Mouse (Mus musculus): ENCODE measurements around the gene Rabl2. TPM values are rescaled to one million over a fixed set of nuclear protein-coding genes. Genes with fewer than 3 reads are reported as not detected.

Rabl2 gene
- 1.0 and 3.9 TPM in 2 replicates for polyA plus RNA-seq (2012; rRNA removed; ENCODE audit: low replicate concordance)

DNA sequence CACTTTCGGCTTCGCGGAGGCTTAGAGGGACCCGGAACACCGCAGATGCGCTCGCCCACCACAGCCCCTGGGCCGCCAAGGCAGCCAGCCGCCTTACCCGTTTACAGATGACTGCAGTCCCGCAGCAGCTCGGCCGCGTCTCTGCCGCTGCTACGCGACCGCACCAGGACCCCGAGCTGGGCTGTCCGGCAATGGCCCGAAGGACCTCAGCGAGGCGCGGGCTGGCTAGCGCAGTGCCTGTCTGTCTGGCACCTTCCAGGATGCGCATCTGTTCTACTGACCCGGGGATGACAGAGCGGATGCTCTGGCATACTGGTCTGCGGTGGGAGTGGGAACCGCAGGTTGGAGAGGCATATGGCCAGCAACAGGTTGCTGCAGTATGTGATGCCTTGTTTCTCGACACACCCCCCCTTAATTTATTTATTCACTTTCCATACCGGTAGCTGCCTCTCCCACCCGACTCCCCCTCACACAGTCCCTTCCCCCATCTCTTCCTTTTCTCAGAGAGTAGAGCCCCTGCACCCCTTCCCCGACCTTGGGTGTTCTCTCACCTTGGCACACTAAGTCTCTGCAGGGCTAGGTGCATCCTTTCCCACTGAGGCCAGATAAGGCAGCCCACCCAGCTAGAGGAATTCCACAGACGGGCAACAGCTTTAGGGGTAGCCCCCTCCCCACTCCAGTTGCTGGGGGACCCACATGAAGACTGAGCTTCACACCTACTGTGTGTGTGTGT is at the start of gene Rabl2:
Gene Rabl2 (minus strand): TSS at position 201 of the 733 bp plus-strand sequence.

DNA sequence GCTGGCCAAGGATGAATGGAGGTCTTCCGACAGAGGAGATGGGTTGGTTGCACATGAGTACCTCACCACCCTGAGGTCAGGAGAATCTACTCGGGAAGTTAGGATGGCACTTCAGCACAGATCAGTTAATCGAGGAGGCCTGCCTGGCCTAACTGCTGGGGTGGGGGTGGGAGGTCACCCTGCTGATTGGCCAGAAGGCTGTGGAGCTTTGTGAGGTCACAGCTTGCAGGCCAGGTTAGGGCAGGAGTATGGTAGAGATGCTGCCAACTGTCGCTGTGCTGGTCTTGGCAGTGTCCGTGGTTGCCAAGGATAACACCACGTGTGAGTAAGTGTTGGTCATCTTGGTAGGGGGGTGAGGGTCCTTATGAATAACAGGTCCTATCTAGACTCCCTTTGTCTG is 23.6 kb downstream of the Rabl2 start, which contains the start of gene Acr:
Gene Acr (plus strand): TSS at position 213 of the 400 bp plus-strand sequence.

Other genes starting within 250 kb of the Rabl2 start
- gene Lmf2, start 236.3 kb downstream of the Rabl2 start, polyA plus RNA-seq (2012; rRNA removed; ENCODE audit: low replicate concordance), result 30.4 and 32.4 TPM in 2 replicates
- 97.4 and 142 TPM in 2 replicates for gene Ncaph2, start 236.2 kb downstream of the Rabl2 start, polyA plus RNA-seq (2012; rRNA removed; ENCODE audit: low replicate concordance)
- gene Sco2, start 218.1 kb downstream of the Rabl2 start, polyA plus RNA-seq (2012; rRNA removed; ENCODE audit: low replicate concordance), result 308 and 600 TPM in 2 replicates
- gene Tymp, start 214.9 kb downstream of the Rabl2 start, polyA plus RNA-seq (2012; rRNA removed; ENCODE audit: low replicate concordance), result 99.3 and 259 TPM in 2 replicates
- 108 and 177 TPM in 2 replicates for gene Odf3b, start 212.6 kb downstream of the Rabl2 start, polyA plus RNA-seq (2012; rRNA removed; ENCODE audit: low replicate concordance)
- 2.8 and 3.0 TPM in 2 replicates for gene Klhdc7b, start 207.0 kb downstream of the Rabl2 start, polyA plus RNA-seq (2012; rRNA removed; ENCODE audit: low replicate concordance)
- 0.78 and 1.7 TPM in 2 replicates for gene Syce3, start 181.4 kb downstream of the Rabl2 start, polyA plus RNA-seq (2012; rRNA removed; ENCODE audit: low replicate concordance)
- 2.7 and 2.8 TPM in 2 replicates for gene Cpt1b, start 166.1 kb downstream of the Rabl2 start, polyA plus RNA-seq (2012; rRNA removed; ENCODE audit: low replicate concordance)
- 0.21 and 0.41 TPM in 2 replicates for gene C730034F03Rik, start 162.3 kb downstream of the Rabl2 start, polyA plus RNA-seq (2012; rRNA removed; ENCODE audit: low replicate concordance)
- gene Gm44502, start 162.2 kb downstream of the Rabl2 start, polyA plus RNA-seq (2012; rRNA removed; ENCODE audit: low replicate concordance), result 5.1 and 5.5 TPM in 2 replicates
- 104 and 155 TPM in 2 replicates for gene Chkb, start 162.0 kb downstream of the Rabl2 start, polyA plus RNA-seq (2012; rRNA removed; ENCODE audit: low replicate concordance)
- gene Mapk8ip2, start 138.0 kb downstream of the Rabl2 start, polyA plus RNA-seq (2012; rRNA removed; ENCODE audit: low replicate concordance), result 0.81 and 1.0 TPM in 2 replicates
- 35.8 and 42.8 TPM in 2 replicates for gene Arsa, start 114.5 kb downstream of the Rabl2 start, polyA plus RNA-seq (2012; rRNA removed; ENCODE audit: low replicate concordance)
- gene Shank3, start 92.3 kb downstream of the Rabl2 start, polyA plus RNA-seq (2012; rRNA removed; ENCODE audit: low replicate concordance), result 7.7 and 8.7 TPM in 2 replicates
- gene Acr, start 23.6 kb downstream of the Rabl2 start, polyA plus RNA-seq (2012; rRNA removed; ENCODE audit: low replicate concordance), result 0.13 and 0.34 TPM in 2 replicates
- not detected in 2 replicates for gene Syt10, start 249.9 kb upstream of the Rabl2 start, polyA plus RNA-seq (2012; rRNA removed; ENCODE audit: low replicate concordance)

Data from duodenum, adult 2 months (tissue).